Mouse (Mus musculus) CH12.LX (cell line): Measurements from ENCODE around the gene Ssx2ip.

Source experiments
- CHD2 ChIP-seq: IDR thresholded peaks from 2 replicates; pipeline ENCODE4 v1.6.1; 2011; ENCODE audit warnings: low read length, improper control_type of control experiment
- CTCF ChIP-seq, 2 experiments: IDR thresholded peaks in 1 of 2; conservative IDR thresholded peaks in 1 of 2; 2 replicates each; pipeline ENCODE4 v1.5.1; 2011 to 2012; ENCODE audit warnings: low read depth in 2 of 2, low read length in 2 of 2, improper control_type of control experiment in 1 of 2, inconsistent platforms in 1 of 2, mild to moderate bottlenecking in 1 of 2, moderate library complexity in 1 of 2
- ETS1 ChIP-seq: conservative IDR thresholded peaks from 2 replicates; pipeline ENCODE4 v1.6.1; 2012; ENCODE audit warnings: low read depth, mild to moderate bottlenecking, inconsistent platforms, low read length, improper control_type of control experiment, moderate library complexity
- HCFC1 ChIP-seq: IDR thresholded peaks from 2 replicates; pipeline ENCODE4 v1.6.1; 2012; ENCODE audit warnings: low read depth, mild to moderate bottlenecking, inconsistent platforms, low read length, improper control_type of control experiment
- KAT2A ChIP-seq: IDR thresholded peaks from 2 replicates; pipeline ENCODE4 v1.6.1; 2012; ENCODE audit warnings: low read length, improper control_type of control experiment, inconsistent platforms; ENCODE audit not compliant: insufficient replicate concordance
- MAX ChIP-seq: IDR thresholded peaks from 2 replicates; pipeline ENCODE4 v1.6.1; 2011; ENCODE audit warnings: low read length, improper control_type of control experiment
- POLR2A ChIP-seq: IDR thresholded peaks from 2 replicates; pipeline ENCODE4 v1.6.1; 2011; ENCODE audit warnings: low read depth, mild to moderate bottlenecking, improper control_type of control experiment, low read length
- SMC3 ChIP-seq: IDR thresholded peaks from 2 replicates; pipeline ENCODE4 v1.6.1; 2011; ENCODE audit warnings: low read depth, low read length, improper control_type of control experiment
- TCF12 ChIP-seq: IDR thresholded peaks from 2 replicates; pipeline ENCODE4 v1.6.1; 2014; ENCODE audit warnings: low read depth, mild to moderate bottlenecking, inconsistent platforms, low read length, improper control_type of control experiment
- UBTF ChIP-seq: IDR thresholded peaks from 2 replicates; pipeline ENCODE4 v1.6.1; 2012; ENCODE audit warnings: low read depth, mild to moderate bottlenecking, inconsistent platforms, low read length, improper control_type of control experiment, moderate library complexity
- ZNF384 ChIP-seq: IDR thresholded peaks from 2 replicates; pipeline ENCODE4 v1.6.1; 2012; ENCODE audit warnings: low read depth, low read length, improper control_type of control experiment, inconsistent platforms

DNA sequence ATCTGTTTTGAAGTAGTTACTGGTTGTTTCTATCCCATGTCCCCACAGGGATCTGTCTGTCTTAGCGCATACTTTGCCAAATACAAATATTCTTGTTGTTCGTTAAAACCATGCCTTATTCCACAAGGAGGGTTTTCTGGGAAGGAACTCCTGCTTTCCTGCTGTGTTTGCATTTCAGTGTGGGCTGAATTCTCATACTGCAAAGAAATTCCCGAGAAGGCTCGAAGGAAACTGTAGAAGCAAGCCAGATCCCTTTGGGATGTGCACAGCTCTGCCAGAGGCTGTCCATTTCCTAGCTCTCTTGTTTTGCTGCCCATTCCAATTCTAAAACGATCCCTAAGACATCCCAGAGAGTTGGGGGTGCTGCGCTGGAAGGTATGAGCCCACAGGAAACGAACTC, 36.0 kb downstream of the Ssx2ip start:
- TF ChIP-seq CTCF (conservative IDR thresholded peaks at IDR 0.05 in 1 of 2, IDR thresholded peaks at IDR 0.05 in 1 of 2; ENCODE audit: low read depth in 2 of 2, low read length in 2 of 2) (no peak), HCFC1 (no peak), ZNF384 (no peak), ETS1 (no peak), CHD2 (no peak), POLR2A (no peak), SMC3 (no peak), UBTF (no peak), MAX (no peak), KAT2A (no peak), TCF12 (no peak)
